Mouse (Mus musculus) kidney, adult 9 months (tissue): ENCODE data around the gene Hspb2.

Experiments
- DNase-seq: peaks from one replicate; pipeline ENCODE4 v3.0.0; 2022

The Hspb2 gene

DNA sequence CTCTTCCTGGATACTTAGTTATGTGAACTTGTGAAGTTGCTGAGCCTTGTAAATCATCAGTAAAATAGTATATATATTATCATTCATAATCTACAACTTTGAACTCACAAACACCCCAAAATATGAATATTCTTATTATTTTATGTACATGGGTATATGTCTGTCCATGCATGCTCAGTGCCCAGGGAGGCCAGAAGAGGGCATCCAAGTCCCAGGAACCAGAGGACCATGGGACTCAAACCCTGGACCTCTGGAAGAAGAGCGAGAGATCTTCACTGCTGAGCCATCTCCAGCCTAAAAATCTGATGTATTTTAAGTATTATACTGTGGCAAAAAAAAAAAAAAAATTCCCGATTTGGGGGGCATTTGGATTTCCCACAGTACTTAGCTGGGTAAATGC lies 43.0 kb downstream of the Hspb2 start:
- no peak for DNase-seq

DNA sequence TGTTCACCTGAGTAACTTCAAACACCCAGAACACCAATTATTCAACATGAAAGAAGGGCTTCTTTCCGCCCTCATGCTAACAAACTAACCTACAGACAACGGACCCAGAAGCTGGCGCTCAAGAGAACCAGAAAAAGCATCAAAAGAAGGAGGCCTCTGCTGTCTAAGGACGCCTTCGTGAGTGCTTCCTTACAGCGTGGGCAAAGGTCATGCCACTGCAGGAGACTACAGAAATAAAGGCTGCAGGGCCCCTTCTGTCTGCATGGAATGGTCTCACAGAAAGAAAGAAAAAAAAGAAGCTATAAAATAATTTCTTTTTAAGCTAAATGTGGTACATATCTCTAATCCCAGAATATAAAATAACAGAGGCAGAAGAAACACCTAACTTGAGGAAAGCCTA lies 47.2 kb downstream of the Hspb2 start:
- no peak for DNase-seq
